Mouse (Mus musculus) neural tube, embryonic 11.5 days (tissue): ENCODE measurements around the gene Trim56. TPM values are rescaled to one million over a fixed set of nuclear protein-coding genes. Genes with fewer than 3 reads are reported as not detected.

ENCODE experiments used
- ATAC-seq: fragments of 200-750 bp; cut with Nextera tagmentation; 2 replicates; pipeline ENCODE4 v1.8.0; 2017; ENCODE audit warnings: moderate number of reproducible peaks, mild to moderate bottlenecking, moderate TSS enrichment, moderate library complexity; ENCODE audit not compliant: insufficient read depth, low FRiP score, low TSS enrichment
- DNase-seq: peaks from one replicate; pipeline ENCODE4 v3.0.0-alpha.2; 2015; ENCODE audit warnings: low spot score
- H3K27ac ChIP-seq: fragments of 300-500 bp; sonication (generic); 2 replicates; pipeline ENCODE4 v1.5.1; 2014; ENCODE audit warnings: low read depth, mild to moderate bottlenecking, low read length
- H3K27me3 ChIP-seq: fragments of 300-500 bp; sonication (generic); 2 replicates; pipeline ENCODE4 v1.6.1; 2014; ENCODE audit warnings: mild to moderate bottlenecking, low read length, mixed read lengths; ENCODE audit not compliant: control insufficient read depth, insufficient read depth
- H3K36me3 ChIP-seq: fragments of 300-500 bp; sonication (generic); 2 replicates; pipeline ENCODE4 v1.6.1; 2014; ENCODE audit warnings: mild to moderate bottlenecking, low read length, moderate library complexity, mixed read lengths; ENCODE audit not compliant: control insufficient read depth, insufficient read depth
- H3K4me1 ChIP-seq: fragments of 300-500 bp; sonication (generic); 2 replicates; pipeline ENCODE4 v1.6.1; 2014; ENCODE audit warnings: low read length, mixed read lengths; ENCODE audit not compliant: control insufficient read depth, insufficient read depth
- H3K4me2 ChIP-seq: fragments of 300-500 bp; sonication (generic); 2 replicates; pipeline ENCODE4 v1.6.1; 2014; ENCODE audit warnings: low read depth, mild to moderate bottlenecking, moderate library complexity
- H3K4me3 ChIP-seq: fragments of 300-500 bp; sonication (generic); 2 replicates; pipeline ENCODE4 v1.5.1; 2014; ENCODE audit warnings: low read depth, low read length
- H3K9ac ChIP-seq: fragments of 300-500 bp; sonication (generic); 2 replicates; pipeline ENCODE4 v1.6.1; 2014; ENCODE audit warnings: mild to moderate bottlenecking, low read length
- H3K9me3 ChIP-seq: fragments of 300-500 bp; sonication (generic); 2 replicates; pipeline ENCODE4 v1.6.1; 2016; ENCODE audit warnings: low read length; ENCODE audit not compliant: control insufficient read depth
- WGBS: fragments of 180-500 bp; shearing (Covaris S2); extraction: QIAGEN DNeasy Blood & Tissue Kit; methylation state at CpG from one replicate; pipeline ENCODE4 v1.1.7; 2014; 5-methylcytosine and 5-hydroxymethylcytosine counted together
- polyA plus RNA-seq: library from polyadenylated mRNA; unstranded; fragments of >200 nt; fragmentation: Nextera tagmentation; extraction: Ambion mirVana; gene quantifications from 2 replicates; pipeline ENCODE4 v1.2.1, GENCODE M21; 2014

Trim56 gene
- polyA plus RNA-seq, 1 experiment from 2014 or later, result 4.9 TPM

DNA sequence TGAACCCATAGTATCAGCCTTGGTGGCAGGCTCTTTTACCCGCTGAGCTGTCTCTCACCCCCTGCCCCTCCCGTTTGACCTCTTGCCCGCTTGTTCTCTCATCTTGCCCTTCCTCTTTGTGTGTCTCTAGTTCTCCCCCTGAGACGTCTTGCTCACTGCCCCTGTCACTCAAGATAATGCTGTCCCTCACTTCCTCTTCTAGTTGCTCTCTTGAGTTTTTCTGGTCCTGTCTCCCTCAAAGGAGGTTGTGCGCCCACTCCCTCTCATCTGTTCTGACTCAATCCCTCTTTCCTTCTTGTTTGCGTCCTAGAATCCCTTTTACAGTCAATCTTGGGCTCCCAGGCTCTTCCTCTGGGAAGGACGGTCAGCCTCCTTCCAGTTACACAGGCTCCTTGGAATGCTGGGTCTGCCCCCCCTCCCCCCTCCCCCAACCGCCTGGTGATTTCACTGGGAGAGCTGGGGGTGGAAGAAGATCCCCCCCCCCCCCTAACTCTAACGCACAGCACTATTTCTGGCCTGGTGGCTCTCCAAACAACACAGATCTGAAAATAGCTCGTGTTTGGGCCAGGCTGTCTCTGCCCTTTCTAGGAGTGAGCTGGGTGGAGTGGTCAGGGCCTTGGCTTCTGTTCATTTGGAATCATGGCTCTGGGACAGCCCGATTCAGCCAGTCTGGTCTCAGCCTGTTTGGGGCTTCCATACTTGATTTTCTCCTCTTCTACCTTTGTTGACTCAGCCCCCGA, 39.6 kb downstream of the Trim56 start:
- Histone ChIP-seq H3K9ac (no peak overlapping the region), H3K9me3 (no peaks in the 10 kb centered on the region), H3K36me3 (no peaks in the 10 kb centered on the region), H3K4me2 (no peak overlapping the region), H3K4me3 (no peak overlapping the region), H3K27ac (no peak overlapping the region), H3K27me3 (no peaks in the 10 kb centered on the region), H3K4me1 (no peaks in the 10 kb centered on the region)
- WGBS, result 53% methylated on average over 12 of the region's 12 CpGs
- ATAC-seq (no peak), DNase-seq (no peak)

DNA sequence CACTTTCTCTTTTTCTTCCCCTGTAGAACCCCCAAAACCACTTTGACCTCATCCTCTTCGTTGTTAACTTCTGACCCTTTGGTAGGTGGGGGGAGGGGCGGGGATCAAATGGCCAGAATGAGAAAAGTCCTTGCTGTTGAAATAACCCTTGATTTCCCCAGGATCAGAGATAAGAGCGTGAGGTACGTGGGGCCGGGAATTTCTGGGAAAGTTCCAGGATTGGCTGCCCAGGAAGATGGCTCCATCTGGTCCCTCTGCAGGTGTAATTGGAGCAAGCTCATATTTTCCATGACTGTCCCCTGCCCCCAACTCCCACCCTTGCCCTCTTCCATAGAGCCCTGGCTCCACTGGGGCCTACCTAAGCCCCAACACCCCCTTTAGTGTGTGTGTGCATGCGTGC, 40.3 kb downstream of the Trim56 start:
- Histone ChIP-seq H3K4me3 (no peak overlapping the region), H3K9me3 (no peaks in the 10 kb centered on the region), H3K4me2 (no peak overlapping the region), H3K4me1 (no peaks in the 10 kb centered on the region), H3K36me3 (no peaks in the 10 kb centered on the region), H3K27me3 (no peaks in the 10 kb centered on the region), H3K27ac (no peak overlapping the region), H3K9ac (no peak overlapping the region)
- 82% methylated on average over 6 of the region's 6 CpGs for WGBS
- ATAC-seq (no peak), DNase-seq (no peak)

DNA sequence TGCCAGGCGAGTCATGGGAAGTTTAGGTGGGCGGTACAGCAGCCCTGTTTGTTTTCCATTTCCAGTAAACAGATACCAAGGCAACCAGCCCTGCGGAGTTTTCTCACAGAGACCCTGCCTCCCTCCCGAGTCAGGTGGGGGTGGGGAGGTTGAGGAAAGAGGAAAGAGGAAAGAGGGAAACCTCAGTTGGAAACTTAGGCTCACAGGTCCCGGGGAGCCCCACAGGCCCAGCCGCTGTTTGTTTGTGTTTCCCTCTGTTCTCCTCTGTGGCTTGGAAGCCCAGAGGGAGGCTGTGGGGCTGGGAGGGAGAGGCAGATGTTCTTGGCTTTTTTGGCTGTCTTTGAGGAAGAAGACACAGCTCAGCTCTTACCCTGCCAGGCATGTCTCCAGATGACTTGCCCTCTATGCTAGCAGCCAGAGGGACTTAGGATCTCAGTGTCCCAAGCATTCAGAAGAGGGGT, 41.8 kb downstream of the Trim56 start:
- Histone ChIP-seq H3K27ac (no peak overlapping the region), H3K4me1 (no peaks in the 10 kb centered on the region), H3K4me3 (no peak overlapping the region), H3K9me3 (no peaks in the 10 kb centered on the region), H3K36me3 (no peaks in the 10 kb centered on the region), H3K4me2 (no peak overlapping the region), H3K27me3 (no peaks in the 10 kb centered on the region), H3K9ac (no peak overlapping the region)
- no peak for ATAC-seq
- DNase-seq, result no peak
- WGBS, result 41% methylated on average over 6 of the region's 6 CpGs

DNA sequence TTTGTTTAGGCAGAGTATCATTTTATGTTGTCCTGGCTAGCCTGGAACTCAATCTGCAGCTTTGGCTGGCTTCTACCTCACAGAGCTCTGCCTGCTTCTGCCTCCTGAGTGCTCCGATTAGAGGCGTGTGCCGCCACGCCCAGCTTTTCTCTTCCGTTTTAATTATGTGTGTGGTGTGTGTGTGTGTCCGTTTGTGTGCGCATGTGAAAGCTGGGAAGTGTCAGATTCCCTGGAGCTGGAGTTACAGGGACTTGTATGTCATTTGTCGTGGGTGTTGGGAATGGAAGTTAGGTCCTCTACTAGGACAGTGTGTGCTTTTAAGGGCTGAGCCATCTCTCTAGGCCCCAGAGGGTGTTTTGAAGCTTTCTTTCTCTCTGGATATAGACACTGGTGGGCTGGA, 42.9 kb downstream of the Trim56 start:
- Histone ChIP-seq H3K4me1 (no peaks in the 10 kb centered on the region), H3K9ac (no peak overlapping the region), H3K9me3 (no peaks in the 10 kb centered on the region), H3K36me3 (no peaks in the 10 kb centered on the region), H3K27me3 (no peaks in the 10 kb centered on the region), H3K4me3 (no peak overlapping the region), H3K27ac (no peak overlapping the region), H3K4me2 (no peak overlapping the region)
- 95% methylated on average over 8 of the region's 8 CpGs for WGBS
- ATAC-seq (no peak), DNase-seq (no peak)

DNA sequence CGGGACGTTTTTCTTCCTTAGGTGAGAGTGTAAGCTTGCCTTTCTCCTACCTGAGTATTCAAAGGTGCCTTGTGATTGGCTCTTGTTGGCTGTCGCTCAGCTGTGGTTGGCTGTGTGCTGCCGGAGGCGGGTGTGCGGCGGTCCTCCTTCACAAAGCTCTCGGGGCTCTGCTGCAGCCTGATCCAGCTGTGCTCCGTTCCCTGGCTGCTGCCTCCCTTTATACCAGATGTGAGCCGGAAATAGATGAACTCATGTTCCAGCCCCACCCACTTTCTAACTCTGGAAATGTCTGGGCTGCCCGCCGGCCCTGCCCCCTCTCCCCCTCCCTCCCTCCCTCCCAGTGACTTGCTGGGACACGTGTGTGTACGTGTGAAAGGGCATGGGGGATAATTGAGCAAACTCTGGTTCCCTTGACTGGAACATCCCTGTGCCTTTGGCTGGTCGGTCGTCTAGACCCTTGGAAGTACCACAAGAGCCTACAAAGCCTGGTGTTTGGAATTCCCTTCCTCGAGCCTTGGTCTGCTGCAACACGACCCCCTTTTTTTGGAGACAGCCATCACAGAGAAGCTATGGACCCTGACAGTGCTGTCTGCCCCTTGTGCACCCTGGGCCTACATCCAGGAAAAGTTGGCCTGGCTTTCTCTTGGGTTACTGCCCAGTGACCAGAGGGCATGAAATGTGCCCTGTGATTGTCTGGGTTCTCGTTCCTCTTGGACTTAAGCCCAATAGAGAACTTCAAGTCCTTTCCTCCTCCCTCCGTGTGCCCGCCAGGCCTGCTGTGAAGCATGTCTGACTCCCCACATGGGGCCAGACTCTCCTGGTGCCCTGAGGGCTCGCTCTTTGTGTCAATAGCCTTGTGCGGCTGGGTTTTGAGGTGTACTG, 43.7 kb downstream of the Trim56 start, which contains the start of gene Serpine1:
Gene Serpine1 (minus strand): TSS at position 190 of the 882 bp plus-strand sequence.
- 27% methylated on average over 23 of the region's 23 CpGs for WGBS
- Histone ChIP-seq H3K36me3 (no peaks in the 10 kb centered on the region), H3K4me2 (peak within 1 kb of the TSS; percentile 29; the same call in 1 of the 2 replicates), H3K27ac (no peak within 1 kb of the TSS), H3K4me3 (no peak within 1 kb of the TSS), H3K9ac (no peak within 1 kb of the TSS; the same call in 1 of the 2 replicates), H3K4me1 (no peaks in the 10 kb centered on the region), H3K27me3 (no peaks in the 10 kb centered on the region), H3K9me3 (no peaks in the 10 kb centered on the region)
- no peak for ATAC-seq
- DNase-seq, result peak; percentile 63

DNA sequence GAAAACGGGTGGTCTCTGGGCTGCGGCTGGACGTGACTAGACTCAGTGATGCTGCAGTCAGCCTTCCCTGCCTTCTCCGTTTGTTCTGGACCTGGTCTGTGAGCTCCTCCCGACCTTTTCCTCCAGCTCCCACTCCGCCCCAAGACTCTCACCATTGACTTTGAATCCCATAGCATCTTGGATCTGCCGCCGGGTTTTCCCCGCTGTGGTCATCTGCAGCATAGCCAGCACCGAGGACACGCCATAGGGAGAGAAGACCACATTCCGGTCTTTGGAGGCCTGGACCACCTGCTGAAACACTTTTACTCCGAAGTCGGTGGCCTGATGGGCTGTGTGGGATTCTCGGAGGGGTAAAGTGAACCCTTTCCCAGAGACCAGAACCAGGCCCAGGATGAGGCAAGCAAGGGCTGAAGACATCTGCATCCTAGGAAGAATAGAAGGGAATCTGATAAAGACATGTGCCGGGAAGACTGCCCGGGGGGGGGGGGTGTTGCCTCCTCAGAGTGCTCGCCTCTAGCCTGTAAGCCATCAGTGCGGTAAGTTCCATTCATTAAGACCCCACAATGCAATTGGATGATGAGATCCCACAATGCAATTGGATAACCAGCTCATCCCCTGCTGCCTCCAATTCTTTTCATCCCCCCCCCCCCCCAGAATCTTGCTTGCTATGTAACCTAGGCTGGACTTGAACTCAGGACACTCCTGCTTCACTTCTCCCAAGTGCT, 45.0 kb downstream of the Trim56 start:
- no peaks in the 10 kb centered on the region for H3K4me1 ChIP-seq
- no peak overlapping the region for H3K4me2 ChIP-seq
- H3K27me3 ChIP-seq, result no peaks in the 10 kb centered on the region
- no peak overlapping the region for H3K9ac ChIP-seq
- ATAC-seq, result no peak
- no peak overlapping the region for H3K27ac ChIP-seq
- no peaks in the 10 kb centered on the region for H3K36me3 ChIP-seq
- no peaks in the 10 kb centered on the region for H3K9me3 ChIP-seq
- no peak overlapping the region for H3K4me3 ChIP-seq
- no peak for DNase-seq
- 85% methylated on average over 19 of the region's 19 CpGs for WGBS

DNA sequence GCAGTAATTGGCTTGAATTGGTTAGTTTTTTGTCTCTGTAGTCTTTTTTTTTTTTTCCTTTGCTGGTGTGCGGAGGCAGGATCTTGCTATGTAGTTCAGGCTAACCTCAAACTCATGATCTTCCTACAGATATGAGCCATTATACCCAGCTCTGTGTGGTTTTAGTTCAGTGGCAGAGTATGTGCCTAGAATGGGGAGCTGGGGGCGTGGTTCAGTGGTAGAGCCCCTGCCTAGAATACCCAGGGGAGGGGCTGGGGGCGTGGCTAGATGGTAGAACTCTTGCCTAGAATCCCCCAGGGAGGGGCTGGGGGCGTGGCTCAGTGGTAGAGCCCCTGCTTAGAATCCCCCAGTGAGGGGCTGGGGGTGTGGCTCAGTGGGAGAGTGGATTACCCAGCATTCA, 47.3 kb downstream of the Trim56 start:
- Histone ChIP-seq H3K27ac (no peak overlapping the region), H3K4me1 (no peaks in the 10 kb centered on the region), H3K27me3 (no peaks in the 10 kb centered on the region), H3K36me3 (no peaks in the 10 kb centered on the region), H3K9me3 (no peaks in the 10 kb centered on the region), H3K9ac (no peak overlapping the region), H3K4me3 (no peak overlapping the region), H3K4me2 (no peak overlapping the region)
- 70% methylated on average over 4 of the region's 4 CpGs for WGBS
- DNase-seq (no peak), ATAC-seq (no peak)

DNA sequence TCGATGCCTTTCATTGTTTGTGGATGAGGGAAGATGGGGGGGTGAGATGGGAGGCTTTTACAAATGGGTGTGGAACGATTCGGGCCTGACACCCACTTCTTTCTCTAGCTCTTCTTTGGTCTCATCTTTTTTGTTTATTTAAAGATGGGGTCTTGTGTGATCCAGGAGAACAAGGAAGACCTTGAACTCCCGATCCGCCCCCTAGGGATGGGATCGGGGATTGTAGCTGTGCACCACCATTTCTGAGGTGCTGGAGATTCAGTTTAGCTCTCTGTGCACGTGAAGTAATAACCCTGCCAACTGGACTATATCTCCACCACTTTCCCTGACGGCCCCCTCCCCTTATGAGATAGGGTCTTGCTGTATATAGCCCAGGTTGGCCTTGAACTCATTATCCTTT, 50.1 kb downstream of the Trim56 start:
- Histone ChIP-seq H3K36me3 (no peaks in the 10 kb centered on the region), H3K27me3 (no peaks in the 10 kb centered on the region), H3K4me2 (no peak overlapping the region), H3K4me1 (no peaks in the 10 kb centered on the region), H3K9me3 (no peaks in the 10 kb centered on the region), H3K9ac (no peak overlapping the region), H3K27ac (no peak overlapping the region), H3K4me3 (no peak overlapping the region)
- no peak for DNase-seq
- 77% methylated on average over 8 of the region's 8 CpGs for WGBS
- no peak for ATAC-seq
